Mouse (Mus musculus) E14TG2a.4 (cell line): ENCODE data around the gene Fahd2a.

Experiments used
- CTCF ChIP-seq: conservative IDR thresholded peaks from 2 replicates; pipeline ENCODE4 v1.5.1; 2014; ENCODE audit warnings: low read length
- NANOG ChIP-seq: IDR thresholded peaks from 2 replicates; pipeline ENCODE4 v1.6.1; 2014; ENCODE audit warnings: borderline replicate concordance, low read length, mixed read lengths
- POU5F1 ChIP-seq: IDR thresholded peaks from 2 replicates; pipeline ENCODE4 v1.6.1; 2014; ENCODE audit warnings: low read length, borderline replicate concordance

- no peak for TF ChIP-seq CTCF
- TF ChIP-seq NANOG, result no peak
- TF ChIP-seq POU5F1, result no peak
These were observed 54.0 kb downstream of the Fahd2a start for GRCm38 (mm10) chr2:127390352-127390751.
